Mouse (Mus musculus) midbrain, embryonic 12.5 days (tissue): ENCODE measurements at regions not wholly inside any gene's neighbourhood (a gene's known extent, or its start where the extent isn't known, plus 50 kb on each side); places are given as distances from the start of the nearest gene placed in this dataset.
A peak's percentile ranks its signal among the peaks of the same experiment; 100 is the strongest.

ENCODE experiments used
- ATAC-seq: fragments of 200-750 bp; cut with Nextera tagmentation; 2 replicates; pipeline ENCODE4 v1.8.0; 2017; ENCODE audit warnings: low read depth, moderate TSS enrichment, moderate library complexity; ENCODE audit not compliant: low FRiP score
- H3K27ac ChIP-seq: fragments of 300-500 bp; sonication (generic); replicated peaks from 2 replicates; pipeline ENCODE4 v1.5.1; 2016; ENCODE audit warnings: mild to moderate bottlenecking
- H3K27me3 ChIP-seq: fragments of 300-500 bp; sonication (generic); 2 replicates; pipeline ENCODE4 v1.6.1; 2016; ENCODE audit warnings: mild to moderate bottlenecking
- H3K36me3 ChIP-seq: fragments of 300-500 bp; sonication (generic); 2 replicates; pipeline ENCODE4 v1.6.1; 2016
- H3K4me1 ChIP-seq: fragments of 300-500 bp; sonication (generic); 2 replicates; pipeline ENCODE4 v1.6.1; 2016
- H3K4me2 ChIP-seq: fragments of 300-500 bp; sonication (generic); replicated peaks from 2 replicates; pipeline ENCODE4 v1.6.1; 2016; ENCODE audit warnings: mild to moderate bottlenecking, moderate library complexity
- H3K4me3 ChIP-seq: fragments of 300-500 bp; sonication (generic); 2 replicates; pipeline ENCODE4 v1.5.1; 2016; ENCODE audit warnings: mild to moderate bottlenecking
- H3K9ac ChIP-seq: fragments of 300-500 bp; sonication (generic); replicated peaks from 2 replicates; pipeline ENCODE4 v1.6.1; 2016; ENCODE audit warnings: mild to moderate bottlenecking, moderate library complexity
- H3K9me3 ChIP-seq: fragments of 300-500 bp; sonication (generic); 2 replicates; pipeline ENCODE4 v1.6.1; 2016; ENCODE audit warnings: mild to moderate bottlenecking
- WGBS: fragments of 180-500 bp; shearing (Covaris S2); methylation state at CpG from one replicate; pipeline ENCODE4 v1.1.7; 2016; 5-methylcytosine and 5-hydroxymethylcytosine counted together

- ATAC-seq = no peak
- Histone ChIP-seq H3K9me3 (no peaks in the 10 kb centered on the region), H3K4me2 (no peak overlapping the region), H3K27me3 (no peaks in the 10 kb centered on the region), H3K36me3 (no peaks in the 10 kb centered on the region), H3K27ac (no peak overlapping the region), H3K9ac (no peak overlapping the region), H3K4me3 (no peak overlapping the region), H3K4me1 (no peaks in the 10 kb centered on the region)
- 86% methylated on average over 6 of the region's 6 CpGs for WGBS
Observed at GRCm38 (mm10) chr4:106063851-106064382, 252.1 kb upstream of the Usp24 start.

DNA sequence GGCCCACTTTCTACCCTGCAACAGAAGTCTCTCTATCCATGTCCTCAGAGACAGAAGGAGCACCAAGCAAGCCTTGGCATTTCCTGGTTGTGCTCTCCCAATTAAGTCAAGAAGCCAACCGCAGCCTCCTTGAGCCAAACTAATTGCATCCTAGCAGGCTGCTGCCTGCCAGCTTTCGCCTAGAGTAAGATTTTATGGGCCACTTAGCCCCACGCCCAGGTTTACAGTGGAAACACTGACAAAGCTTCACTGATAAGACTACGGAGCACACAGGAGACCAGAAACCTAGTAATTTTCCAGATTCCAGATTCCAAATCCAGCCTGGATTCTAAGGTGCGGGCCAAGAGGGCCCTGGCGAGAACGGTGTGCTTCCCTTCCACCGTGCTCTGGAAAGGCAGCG lies 249.0 kb upstream of the Usp24 start:
- WGBS = 91% methylated on average over 9 of the region's 9 CpGs
- no peak for ATAC-seq
- Histone ChIP-seq H3K27ac (no peak overlapping the region), H3K4me1 (no peaks in the 10 kb centered on the region), H3K27me3 (no peaks in the 10 kb centered on the region), H3K9ac (no peak overlapping the region), H3K36me3 (no peaks in the 10 kb centered on the region), H3K4me3 (no peak overlapping the region), H3K4me2 (no peak overlapping the region), H3K9me3 (no peaks in the 10 kb centered on the region)

DNA sequence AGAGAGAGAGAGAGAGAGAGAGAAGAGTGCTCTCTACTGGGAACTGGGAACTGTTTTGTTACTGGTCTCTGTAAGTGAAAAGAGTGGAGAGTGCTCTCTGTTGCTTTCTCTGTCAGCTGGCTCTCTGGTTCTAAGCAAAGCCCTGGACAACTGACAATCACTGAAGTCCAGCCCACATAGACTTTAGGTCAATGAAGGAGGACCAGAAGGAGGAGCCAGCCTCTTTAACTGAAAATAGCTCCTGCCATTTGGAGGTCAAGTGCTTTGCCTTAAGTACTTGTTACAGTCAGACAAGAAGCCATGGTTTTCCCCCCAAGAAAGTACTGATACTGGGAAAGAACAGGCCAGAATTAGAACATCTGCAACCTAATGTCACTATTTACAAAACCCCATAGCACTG lies 232.5 kb upstream of the Usp24 start:
- Histone ChIP-seq H3K36me3 (no peaks in the 10 kb centered on the region), H3K9ac (no peak overlapping the region), H3K27me3 (no peaks in the 10 kb centered on the region), H3K4me2 (no peak overlapping the region), H3K4me1 (no peaks in the 10 kb centered on the region), H3K27ac (no peak overlapping the region), H3K9me3 (no peaks in the 10 kb centered on the region), H3K4me3 (no peak overlapping the region)
- no peak for ATAC-seq

DNA sequence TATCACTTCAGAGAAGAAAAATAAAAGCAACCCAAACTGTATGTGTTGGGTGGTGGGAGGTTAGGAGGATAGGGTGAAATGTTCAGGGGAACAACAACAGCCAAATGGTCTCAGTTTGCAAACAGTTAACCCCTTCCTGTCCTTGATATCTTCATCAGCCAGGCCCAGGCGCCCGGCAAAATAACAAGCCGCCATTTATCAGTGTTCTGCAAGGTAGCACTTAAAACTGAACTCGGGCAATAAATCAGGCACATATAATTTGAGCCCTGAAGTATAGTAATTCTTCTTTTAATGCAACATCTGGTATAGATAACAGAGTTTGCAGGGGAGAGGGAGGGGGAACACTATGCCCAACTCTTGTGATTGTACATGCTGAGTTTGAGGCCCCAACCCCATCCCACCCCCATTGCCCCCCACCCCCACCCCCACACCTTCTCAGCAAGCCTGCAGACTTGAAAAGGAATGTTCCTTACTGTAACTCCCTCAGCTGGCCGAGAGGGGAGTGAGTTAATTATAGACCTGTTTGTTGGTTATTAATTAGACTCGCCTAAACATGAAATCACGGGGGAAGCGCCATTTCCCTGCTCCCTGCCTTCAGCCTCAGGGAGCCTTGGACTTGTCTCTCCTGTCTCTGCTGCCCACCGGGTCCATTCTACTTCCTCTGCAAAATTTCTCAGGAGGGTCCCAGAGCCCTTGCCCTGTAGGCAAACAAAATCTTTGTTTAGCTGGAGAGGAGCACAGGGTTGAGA lies 223.9 kb upstream of the Usp24 start:
- WGBS = 80% methylated on average over 9 of the region's 9 CpGs
- ATAC-seq = no peak
- no peak overlapping the region for H3K27ac ChIP-seq

GRCm38 (mm10) chr4:106092676-106093070 lies 223.3 kb upstream of the Usp24 start:
- H3K9ac ChIP-seq = no peak overlapping the region
- H3K27ac ChIP-seq = no peak overlapping the region
- no peaks in the 10 kb centered on the region for H3K4me1 ChIP-seq
- H3K4me2 ChIP-seq = no peak overlapping the region
- no peak for ATAC-seq
- no peaks in the 10 kb centered on the region for H3K9me3 ChIP-seq
- no peak overlapping the region for H3K4me3 ChIP-seq
- H3K27me3 ChIP-seq = no peaks in the 10 kb centered on the region
- WGBS = 83% methylated on average over 6 of the region's 6 CpGs
- no peaks in the 10 kb centered on the region for H3K36me3 ChIP-seq

More for the DNA sequence above, 223.9 kb upstream of the Usp24 start:
- Histone ChIP-seq H3K36me3 (no peaks in the 10 kb centered on the region), H3K9ac (no peak overlapping the region), H3K4me3 (no peak overlapping the region), H3K4me2 (no peak overlapping the region), H3K27me3 (no peaks in the 10 kb centered on the region), H3K9me3 (no peaks in the 10 kb centered on the region), H3K4me1 (no peaks in the 10 kb centered on the region)

- no peaks in the 10 kb centered on the region for H3K36me3 ChIP-seq
- H3K4me2 ChIP-seq = no peak overlapping the region
- H3K27ac ChIP-seq = no peak overlapping the region
- H3K9me3 ChIP-seq = no peaks in the 10 kb centered on the region
- H3K4me1 ChIP-seq = no peaks in the 10 kb centered on the region
- H3K4me3 ChIP-seq = no peak overlapping the region
- 88% methylated on average over 2 of the region's 2 CpGs for WGBS
- H3K9ac ChIP-seq = no peak overlapping the region
- H3K27me3 ChIP-seq = no peaks in the 10 kb centered on the region
- no peak for ATAC-seq
Observed at GRCm38 (mm10) chr4:106093252-106093651, 222.8 kb upstream of the Usp24 start.

GRCm38 (mm10) chr4:106094882-106095556 lies 221.0 kb upstream of the Usp24 start:
- Histone ChIP-seq H3K9ac (no peak overlapping the region), H3K4me1 (peaks cover 3% of the 10 kb centered on the region; the same call in 1 of the 2 replicates), H3K4me3 (no peak overlapping the region), H3K27ac (no peak overlapping the region), H3K4me2 (no peak overlapping the region), H3K27me3 (no peaks in the 10 kb centered on the region), H3K36me3 (no peaks in the 10 kb centered on the region), H3K9me3 (no peaks in the 10 kb centered on the region)
- WGBS = 86% methylated on average over 11 of the region's 11 CpGs
- ATAC-seq = no peak

DNA sequence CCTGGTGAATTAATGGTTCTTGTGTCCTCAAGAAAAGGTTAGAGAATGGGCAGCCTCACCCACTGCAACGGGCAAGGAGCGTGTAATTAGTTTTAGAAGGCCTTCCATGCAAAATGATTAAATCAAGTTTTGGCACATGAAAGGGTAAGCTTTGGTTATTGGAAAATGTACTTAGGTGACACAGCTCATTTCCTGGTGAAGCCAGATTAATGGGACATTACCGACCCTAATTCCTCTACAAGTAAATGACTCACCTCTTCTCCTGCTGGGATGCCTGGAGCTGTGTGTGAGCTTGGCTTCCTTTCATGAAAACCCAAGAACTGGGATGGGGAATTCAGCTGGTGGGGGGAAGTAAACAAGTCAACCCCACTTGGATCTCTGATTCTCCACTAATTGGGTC lies 219.9 kb upstream of the Usp24 start:
- no peak overlapping the region for H3K4me2 ChIP-seq
- no peak overlapping the region for H3K27ac ChIP-seq
- 77% methylated on average over 3 of the region's 3 CpGs for WGBS
- H3K4me1 ChIP-seq = peaks cover 11% of the 10 kb centered on the region
- no peaks in the 10 kb centered on the region for H3K9me3 ChIP-seq
- no peaks in the 10 kb centered on the region for H3K36me3 ChIP-seq
- no peak overlapping the region for H3K9ac ChIP-seq
- no peaks in the 10 kb centered on the region for H3K27me3 ChIP-seq
- H3K4me3 ChIP-seq = no peak overlapping the region
- ATAC-seq = no peak

DNA sequence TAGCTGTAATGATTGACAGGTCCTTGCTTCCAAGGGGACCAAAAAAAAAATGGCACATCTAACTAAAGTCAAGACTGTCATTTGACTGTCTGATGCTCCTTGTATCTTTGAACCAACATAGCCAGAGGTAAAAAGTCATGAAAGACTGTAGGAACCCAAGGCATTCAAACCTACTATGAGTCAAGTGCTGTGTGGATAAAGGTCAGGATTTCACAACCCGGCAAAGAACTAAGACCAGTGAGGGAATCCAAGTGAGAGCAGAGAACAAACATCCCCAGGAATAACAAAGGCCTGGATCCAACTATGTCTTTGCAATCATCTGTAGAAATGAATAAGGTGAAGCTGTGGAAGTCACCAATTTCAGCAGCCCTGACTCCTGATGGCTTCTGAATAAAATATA lies 218.2 kb upstream of the Usp24 start:
- 92% methylated on average over 1 of the region's 1 CpGs for WGBS
- peaks cover 27% of the 10 kb centered on the region for H3K4me1 ChIP-seq
- no peak overlapping the region for H3K4me3 ChIP-seq
- no peaks in the 10 kb centered on the region for H3K9me3 ChIP-seq
- no peaks in the 10 kb centered on the region for H3K27me3 ChIP-seq
- no peak for ATAC-seq
- H3K4me2 ChIP-seq = no peak overlapping the region
- no peaks in the 10 kb centered on the region for H3K36me3 ChIP-seq
- no peak overlapping the region for H3K9ac ChIP-seq
- H3K27ac ChIP-seq = no peak overlapping the region

DNA sequence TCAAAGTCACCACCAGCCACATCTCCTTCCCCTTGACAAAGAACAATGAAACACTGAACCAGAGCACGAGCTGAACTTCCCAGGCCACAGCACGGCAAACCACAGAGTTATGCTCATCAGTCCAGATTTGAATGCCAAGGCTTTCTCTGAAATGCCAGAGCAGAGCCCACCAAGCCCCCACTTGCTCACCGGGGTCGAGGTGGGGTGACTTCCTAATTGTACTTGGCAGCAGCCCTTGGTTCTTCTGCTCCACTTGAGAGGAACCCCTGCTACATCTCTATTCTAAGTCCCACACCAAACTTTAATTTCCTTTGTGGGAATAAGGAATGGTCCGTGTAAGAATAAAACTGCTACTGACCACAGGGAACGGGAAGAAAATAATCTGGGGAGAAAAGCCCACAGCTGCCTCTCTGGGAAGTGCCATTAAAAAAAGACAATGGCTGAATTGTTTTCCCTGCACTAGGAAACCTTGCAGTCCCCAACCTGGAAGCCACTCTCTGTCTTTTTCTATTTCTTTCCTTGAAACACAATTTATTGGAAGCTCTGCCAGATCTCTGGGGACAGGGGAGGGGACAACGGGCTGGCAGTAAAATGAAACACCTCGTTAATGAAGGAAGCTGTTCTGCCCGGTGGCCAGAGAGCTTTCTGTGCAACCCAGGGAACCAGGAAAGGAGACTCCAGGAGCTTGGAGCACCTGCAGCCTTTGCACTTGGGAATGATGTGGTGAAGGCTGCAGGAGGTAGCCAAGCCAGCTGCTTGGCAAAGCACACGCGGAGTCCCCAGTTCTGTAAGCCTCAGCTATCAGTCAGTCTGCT lies 215.6 kb upstream of the Usp24 start:
- Histone ChIP-seq H3K36me3 (no peaks in the 10 kb centered on the region), H3K4me3 (no peak overlapping the region), H3K9me3 (no peaks in the 10 kb centered on the region), H3K9ac (no peak overlapping the region), H3K4me2 (no peak overlapping the region), H3K27ac (0 out of 2 replicates have a peak overlapping the region, but pooled peaks have one; percentile 42), H3K4me1 (peaks cover 39% of the 10 kb centered on the region), H3K27me3 (no peaks in the 10 kb centered on the region)
- no peak for ATAC-seq
- 55% methylated on average over 11 of the region's 11 CpGs for WGBS

- Histone ChIP-seq H3K4me1 (peaks cover 39% of the 10 kb centered on the region), H3K9me3 (no peaks in the 10 kb centered on the region), H3K27ac (peak overlapping the region; percentile 49; the same call in 1 of the 2 replicates), H3K36me3 (no peaks in the 10 kb centered on the region), H3K27me3 (no peaks in the 10 kb centered on the region), H3K9ac (no peak overlapping the region), H3K4me2 (peak overlapping the region; percentile 22), H3K4me3 (no peak overlapping the region)
- WGBS = 40% methylated on average over 5 of the region's 5 CpGs
- ATAC-seq = 0 out of 2 replicates have a peak, but pooled peaks have one; percentile 3
Observed at GRCm38 (mm10) chr4:106101904-106102303, 214.1 kb upstream of the Usp24 start.
